Mouse (Mus musculus) bone marrow macrophage, adult 2 months (primary cell): Measurements from ENCODE around the gene Gm15737.

Experiments used
- CTCF ChIP-seq: IDR thresholded peaks from 2 replicates; pipeline ENCODE4 v1.5.1; 2012; ENCODE audit warnings: low read depth, mild to moderate bottlenecking, low read length, moderate library complexity
- POLR2A ChIP-seq: IDR thresholded peaks from 2 replicates; pipeline ENCODE4 v1.6.1; 2012; ENCODE audit warnings: mild to moderate bottlenecking, low read depth, low read length, borderline replicate concordance

GRCm38 (mm10) chr6:92882446-92882845 is 13.3 kb downstream of the Gm15737 start:
- TF ChIP-seq POLR2A (no peak), CTCF (no peak)
